In the genomic region with DNA sequence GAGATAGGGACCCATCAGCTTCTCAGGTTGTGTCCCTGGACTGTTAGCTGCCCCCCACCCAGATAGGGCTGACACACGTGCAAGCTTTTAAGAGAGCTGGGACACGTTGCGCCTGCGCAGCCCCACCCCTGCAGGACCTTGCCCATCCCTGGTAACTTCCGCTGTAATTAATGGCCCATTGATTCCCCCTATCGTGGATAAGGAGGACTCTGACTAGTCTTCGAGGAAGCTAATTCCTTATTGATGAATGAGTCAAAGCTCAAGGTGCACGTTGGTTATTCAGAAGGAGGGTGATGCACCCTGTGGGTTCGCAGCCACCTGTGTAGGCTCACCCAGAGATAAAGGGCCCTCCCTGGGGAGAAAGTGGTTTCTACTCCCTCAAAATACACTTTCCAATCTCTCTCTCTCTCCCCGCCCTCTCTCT, we compare ENCODE assay signal across 16 mouse cellular contexts. TPM values are rescaled to one million over a fixed set of nuclear protein-coding genes. Genes with fewer than 3 reads are reported as not detected.
A peak's percentile ranks its signal among the peaks of the same experiment; 100 is the strongest.
DNase-seq lines count a peak whose midpoint lies in the region; ATAC-seq and TF ChIP-seq lines count a peak whose summit lies in the region.
"Had no signal": no experiment of that assay in that cellular context is flagged by ENCODE, and none has a peak within 500 bp of the region (broad histone marks: within the 10 kb centered on the region; RNA-seq: fewer than 3 reads in every experiment).

No protein-coding gene starts in this region.

- no peak overlapping the region for H3K4me3 ChIP-seq in limb, embryonic 12.5 days (replicated peaks)
- no peak overlapping the region for H3K4me3 ChIP-seq in limb, embryonic 10.5 days
- H3K4me3 ChIP-seq in intestine, postnatal 0 days (ENCODE audit: low read depth, low read length): no peak overlapping the region
- no peak overlapping the region for H3K4me3 ChIP-seq in stomach, embryonic 16.5 days (replicated peaks; ENCODE audit: low read length)
- H3K4me3 ChIP-seq: forebrain, embryonic 10.5 days; heart, embryonic 15.5 days; hindbrain, embryonic 12.5 days; stomach, embryonic 15.5 days had no signal

- TF ChIP-seq CTCF in intestine, postnatal 0 days (IDR thresholded peaks at IDR 0.05; ENCODE audit: low read depth): peak; percentile 23; the same call in 1 of the 2 replicates

- H3K9ac ChIP-seq in limb, embryonic 12.5 days (replicated peaks): no peak overlapping the region
- no peak overlapping the region for H3K9ac ChIP-seq in intestine, postnatal 0 days (ENCODE audit: low read depth, low read length)
- no peak overlapping the region for H3K9ac ChIP-seq in stomach, embryonic 16.5 days (ENCODE audit: low read length)
- H3K9ac ChIP-seq: heart, embryonic 15.5 days; hindbrain, embryonic 12.5 days; lung, embryonic 14.5 days; stomach, embryonic 15.5 days had no signal

- ATAC-seq in limb, embryonic 12.5 days (ENCODE audit: insufficient number of reproducible peaks, insufficient read depth, low FRiP score, low TSS enrichment, low read depth): no peak
- ATAC-seq in intestine, postnatal 0 days: peak; percentile 95
- 0 out of 2 replicates have a peak, but pooled peaks have one; percentile 17 for ATAC-seq in stomach, embryonic 16.5 days (ENCODE audit: insufficient read depth, low FRiP score)
- ATAC-seq: midbrain, embryonic 16.5 days had no signal

- peaks cover 22% of the 10 kb centered on the region for H3K27me3 ChIP-seq in limb, embryonic 12.5 days
- H3K27me3 ChIP-seq in limb, embryonic 10.5 days (ENCODE audit: low read depth, poor library complexity, severe bottlenecking): peaks cover 34% of the 10 kb centered on the region
- H3K27me3 ChIP-seq in intestine, postnatal 0 days (replicated peaks; ENCODE audit: control insufficient read depth, insufficient read depth, low read length): no peaks in the 10 kb centered on the region
- H3K27me3 ChIP-seq in stomach, embryonic 16.5 days (ENCODE audit: control insufficient read depth, insufficient read depth, low read length): no peaks in the 10 kb centered on the region
- H3K27me3 ChIP-seq: heart, embryonic 15.5 days; stomach, embryonic 15.5 days had no signal

- no peaks in the 10 kb centered on the region for H3K36me3 ChIP-seq in limb, embryonic 12.5 days
- no peaks in the 10 kb centered on the region for H3K36me3 ChIP-seq in limb, embryonic 10.5 days
- no peaks in the 10 kb centered on the region for H3K36me3 ChIP-seq in intestine, postnatal 0 days (ENCODE audit: control insufficient read depth, insufficient read depth)
- no peaks in the 10 kb centered on the region for H3K36me3 ChIP-seq in stomach, embryonic 16.5 days (ENCODE audit: control insufficient read depth, insufficient read depth, low read length)
- H3K36me3 ChIP-seq: forebrain, embryonic 10.5 days; heart, embryonic 15.5 days; hindbrain, embryonic 12.5 days; stomach, embryonic 15.5 days had no signal

- no peak for DNase-seq in limb, embryonic 10.5 days (ENCODE audit: low spot score)
- peak; percentile 69 for DNase-seq in ES-CJ7 (ENCODE audit: low read depth, low spot score)
- no peak for DNase-seq in adrenal gland, postnatal 10 days
- no peak for DNase-seq in adrenal gland, postnatal 4 days (ENCODE audit: low spot score in 2 of 2)
- DNase-seq: cerebellum, adult 11-12 months; kidney, adult 18-20 months; lung, embryonic 14.5 days; thymus, postnatal 25 days had no signal

- H3K4me2 ChIP-seq in limb, embryonic 12.5 days: no peak overlapping the region
- H3K4me2 ChIP-seq in intestine, postnatal 0 days (replicated peaks; ENCODE audit: low read depth): peak overlapping the region; percentile 43
- no peak overlapping the region for H3K4me2 ChIP-seq in stomach, embryonic 16.5 days (ENCODE audit: low read depth, low read length)
- H3K4me2 ChIP-seq: heart, embryonic 15.5 days; hindbrain, embryonic 12.5 days; lung, embryonic 14.5 days; stomach, embryonic 15.5 days had no signal

- 0 out of 2 replicates have a peak overlapping the region, but pooled peaks have one; percentile 41 for H3K27ac ChIP-seq in limb, embryonic 12.5 days
- H3K27ac ChIP-seq in limb, embryonic 10.5 days: no peak overlapping the region
- H3K27ac ChIP-seq in intestine, postnatal 0 days (ENCODE audit: low read depth, low read length): peak overlapping the region; percentile 74
- peak overlapping the region; percentile 49 for H3K27ac ChIP-seq in stomach, embryonic 16.5 days (ENCODE audit: low read length)
- H3K27ac ChIP-seq: forebrain, embryonic 10.5 days; heart, embryonic 15.5 days; hindbrain, embryonic 12.5 days; stomach, embryonic 15.5 days had no signal

- 77% methylated on average over 10 of the region's 10 CpGs for whole genome bisulfite sequencing in limb, embryonic 12.5 days
- 75% methylated on average over 10 of the region's 10 CpGs for WGBS in limb, embryonic 10.5 days
- 35% methylated on average over 10 of the region's 10 CpGs for WGBS in intestine, postnatal 0 days
- WGBS in stomach, embryonic 16.5 days: 58% methylated on average over 10 of the region's 10 CpGs

- peaks cover 24% of the 10 kb centered on the region for H3K4me1 ChIP-seq in limb, embryonic 12.5 days (replicated peaks)
- peaks cover 36% of the 10 kb centered on the region for H3K4me1 ChIP-seq in limb, embryonic 10.5 days
- H3K4me1 ChIP-seq in intestine, postnatal 0 days (replicated peaks; ENCODE audit: control insufficient read depth, insufficient read depth, low read length): 0 out of 2 replicates have a peak, but pooled peaks cover 7% of the 10 kb centered on the region
- H3K4me1 ChIP-seq in stomach, embryonic 16.5 days (ENCODE audit: control insufficient read depth, insufficient read depth, low read length): peaks cover 25% of the 10 kb centered on the region; the same call in 1 of the 2 replicates

- no peaks in the 10 kb centered on the region for H3K9me3 ChIP-seq in limb, embryonic 12.5 days
- no peaks in the 10 kb centered on the region for H3K9me3 ChIP-seq in limb, embryonic 10.5 days (replicated peaks)
- H3K9me3 ChIP-seq in intestine, postnatal 0 days (ENCODE audit: control insufficient read depth): no peaks in the 10 kb centered on the region
- H3K9me3 ChIP-seq in stomach, embryonic 16.5 days (replicated peaks; ENCODE audit: control insufficient read depth, low read length): no peaks in the 10 kb centered on the region
- H3K9me3 ChIP-seq: forebrain, embryonic 10.5 days; heart, embryonic 15.5 days; hindbrain, embryonic 12.5 days; stomach, embryonic 15.5 days had no signal

RNA-seq across cellular contexts. Expression of gene Socs3, which starts 22.8 kb away (rescaled TPM):
- polyA plus RNA-seq in limb, embryonic 12.5 days (2016; fragmentation: Nextera tagmentation; extraction: Ambion mirVana): 14.9 and 16.4 TPM in 2 replicates
- polyA plus RNA-seq in limb, embryonic 10.5 days (2016; fragmentation: Nextera tagmentation; extraction: Ambion mirVana): 11.2 and 13.2 TPM in 2 replicates
- 15.7 and 15.9 TPM in 2 replicates for polyA plus RNA-seq in intestine, postnatal 0 days (2015; fragmentation: Nextera tagmentation; extraction: Ambion mirVana)
- polyA plus RNA-seq in stomach, embryonic 16.5 days (2015; fragmentation: Nextera tagmentation; extraction: Ambion mirVana): 16.1 and 17.4 TPM in 2 replicates
- total RNA-seq in adrenal gland, postnatal 10 days (2021): 1 to 10 TPM; 5.0 to 9.0 TPM
- 10 to 100 TPM; 11.8 to 12.7 TPM for total RNA-seq in adrenal gland, postnatal 4 days (2021)

RNA-seq across cellular contexts. Expression of gene Pgs1, which starts 39.1 kb away (rescaled TPM):
- 40.7 and 43.1 TPM in 2 replicates for polyA plus RNA-seq in limb, embryonic 12.5 days (2016; fragmentation: Nextera tagmentation; extraction: Ambion mirVana)
- polyA plus RNA-seq in limb, embryonic 10.5 days (2016; fragmentation: Nextera tagmentation; extraction: Ambion mirVana): 47.1 and 47.4 TPM in 2 replicates
- 23.1 and 24.0 TPM in 2 replicates for polyA plus RNA-seq in intestine, postnatal 0 days (2015; fragmentation: Nextera tagmentation; extraction: Ambion mirVana)
- polyA plus RNA-seq in stomach, embryonic 16.5 days (2015; fragmentation: Nextera tagmentation; extraction: Ambion mirVana): 32.1 and 37.1 TPM in 2 replicates
- 10 to 100 TPM; 30.9 to 31.0 TPM for total RNA-seq in adrenal gland, postnatal 10 days (2021)
- total RNA-seq in adrenal gland, postnatal 4 days (2021): 10 to 100 TPM; 39.1 to 40.4 TPM
